12 mouse cellular contexts compared by ENCODE assay signal in genomic region chr2:120108077-120108476, GRCm38 (mm10).
"Had no signal": no experiment of that assay in that cellular context is flagged by ENCODE, and none has a peak within 500 bp of the region (broad histone marks: within the 10 kb centered on the region; RNA-seq: fewer than 3 reads in every experiment).

No protein-coding gene starts in this region.

- H3K36me3 ChIP-seq: kidney, embryonic 15.5 days; limb, embryonic 10.5 days; liver, embryonic 15.5 days; midbrain, embryonic 13.5 days; stomach, embryonic 15.5 days had no signal

- H3K27ac ChIP-seq: kidney, embryonic 15.5 days; left cerebral cortex, adult 2 months; limb, embryonic 10.5 days; liver, embryonic 15.5 days; midbrain, embryonic 13.5 days; stomach, embryonic 15.5 days had no signal

- H3K4me2 ChIP-seq: kidney, embryonic 15.5 days; liver, embryonic 11.5 days; liver, embryonic 15.5 days; lung, embryonic 14.5 days; midbrain, embryonic 13.5 days; stomach, embryonic 15.5 days had no signal

- H3K4me3 ChIP-seq: kidney, embryonic 15.5 days; left cerebral cortex, adult 2 months; limb, embryonic 10.5 days; liver, embryonic 15.5 days; midbrain, embryonic 13.5 days; stomach, embryonic 15.5 days had no signal

- H3K4me1 ChIP-seq: midbrain, embryonic 13.5 days had no signal

- H3K9ac ChIP-seq: kidney, embryonic 15.5 days; liver, embryonic 15.5 days; lung, embryonic 14.5 days; midbrain, embryonic 13.5 days; stomach, embryonic 15.5 days had no signal

- H3K9me3 ChIP-seq: kidney, embryonic 15.5 days; limb, embryonic 10.5 days; liver, embryonic 15.5 days; midbrain, embryonic 13.5 days; stomach, embryonic 15.5 days had no signal

- DNase-seq: kidney, postnatal 14 days; lung, embryonic 14.5 days; right cerebral cortex, postnatal 14 days; thymus, adult 2 months; thymus, postnatal 25 days had no signal

- ATAC-seq: midbrain, embryonic 13.5 days had no signal

- H3K27me3 ChIP-seq: kidney, embryonic 15.5 days; liver, embryonic 15.5 days; midbrain, embryonic 13.5 days; stomach, embryonic 15.5 days had no signal
